Mouse (Mus musculus) testis, adult 10 weeks (tissue): ENCODE results near the gene Vmn1r196. TPM values are rescaled to one million over a fixed set of nuclear protein-coding genes. Genes with fewer than 3 reads are reported as not detected.

Source experiments
- polyA plus RNA-seq: library from polyadenylated mRNA; stranded (reverse); fragments of 350-450 nt; fragmentation: Illumina TruSeq; extraction: RNeasy Lipid Tissue Mini Kit (QIAGEN cat#74804); gene quantifications from one replicate; pipeline ENCODE4 v1.2.3, GENCODE M21; 2014; ENCODE audit warnings: low read depth, low replicate concordance

Vmn1r196 gene
- not detected for polyA plus RNA-seq

DNA sequence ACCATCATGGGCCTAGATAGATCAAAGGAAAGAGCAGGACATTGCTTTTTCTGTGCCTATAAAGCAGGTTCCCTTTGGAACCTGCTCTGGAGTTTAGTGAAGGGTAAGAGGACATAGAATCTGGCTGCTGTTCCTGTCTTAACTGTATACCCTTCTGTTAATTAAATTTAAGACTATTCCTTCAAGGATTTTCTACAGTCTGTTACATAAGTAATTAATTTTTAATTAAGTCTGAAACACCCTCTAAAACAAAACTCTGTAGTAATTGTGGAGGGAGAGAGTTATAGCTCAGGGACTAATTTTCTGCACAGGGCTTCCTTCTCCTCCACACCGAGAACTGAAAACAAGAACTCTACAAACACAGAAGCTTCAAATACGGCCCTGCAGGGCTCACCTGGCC is at the start of gene Vmn1r196:
TSS of gene Vmn1r196 (plus strand) at position 301 of the 400 bp plus-strand sequence.

GRCm38 (mm10) chr13:22243915-22244314 is 45.8 kb upstream of the Vmn1r196 start, which contains the start of gene Vmn1r194:
Gene Vmn1r194, plus strand, starts transcription at chr13:22244215.

GRCm38 (mm10) chr13:22270222-22270621 is 19.5 kb upstream of the Vmn1r196 start, which contains the start of gene Vmn1r195:
Gene Vmn1r195, plus strand, starts transcription at chr13:22270522.

DNA sequence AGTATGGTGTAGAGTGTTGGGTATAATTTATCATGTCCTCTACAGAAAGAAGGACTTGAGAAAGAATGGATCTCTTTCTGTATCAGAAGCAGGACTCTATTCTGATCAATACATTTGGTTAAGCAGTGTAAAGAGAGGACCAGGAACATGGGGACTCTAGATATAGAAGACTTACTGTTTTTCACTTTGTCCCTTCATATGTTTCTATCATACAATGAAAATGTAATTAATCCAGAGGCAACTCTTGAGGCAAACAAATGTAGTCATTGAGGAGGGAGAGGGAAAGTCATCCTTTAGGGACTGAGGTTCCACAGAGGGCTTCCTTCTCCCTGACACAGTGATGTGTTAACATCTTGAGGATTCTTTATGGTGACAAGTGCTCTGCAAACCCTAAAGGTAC is 34.6 kb downstream of the Vmn1r196 start, which contains the start of gene Vmn1r197:
TSS of gene Vmn1r197 (plus strand) at position 301 of the 400 bp plus-strand sequence.

Other genes with a start within 250 kb of the Vmn1r196 start
- gene Hist1h4i, start 248.6 kb upstream of the Vmn1r196 start, polyA plus RNA-seq = 0.99 TPM
- gene Hist1h2ag, start 247.0 kb upstream of the Vmn1r196 start, polyA plus RNA-seq = not detected
- not detected for gene Hist1h2bj, start 246.7 kb upstream of the Vmn1r196 start, polyA plus RNA-seq
- gene Vmn1r188, start 205.5 kb upstream of the Vmn1r196 start, polyA plus RNA-seq = 0.03 TPM
- not detected for gene Vmn1r189, start 184.1 kb upstream of the Vmn1r196 start, polyA plus RNA-seq
- gene Vmn1r191, start 106.0 kb upstream of the Vmn1r196 start, polyA plus RNA-seq = not detected
- gene Vmn1r192, start 98.8 kb upstream of the Vmn1r196 start, polyA plus RNA-seq = not detected
- gene Vmn1r193, start 66.8 kb upstream of the Vmn1r196 start, polyA plus RNA-seq = not detected
- gene Vmn1r194, start 45.7 kb upstream of the Vmn1r196 start, polyA plus RNA-seq = not detected
- gene Vmn1r195, start 19.4 kb upstream of the Vmn1r196 start, polyA plus RNA-seq = not detected
- not detected for gene Vmn1r197, start 34.7 kb downstream of the Vmn1r196 start, polyA plus RNA-seq
- not detected for gene Vmn1r198, start 60.4 kb downstream of the Vmn1r196 start, polyA plus RNA-seq
- gene Vmn1r199, start 89.9 kb downstream of the Vmn1r196 start, polyA plus RNA-seq = not detected
- not detected for gene Vmn1r200, start 100.5 kb downstream of the Vmn1r196 start, polyA plus RNA-seq
- not detected for gene Vmn1r201, start 182.0 kb downstream of the Vmn1r196 start, polyA plus RNA-seq
- gene Vmn1r202, start 215.5 kb downstream of the Vmn1r196 start, polyA plus RNA-seq = not detected
- not detected for gene Vmn1r203, start 228.2 kb downstream of the Vmn1r196 start, polyA plus RNA-seq